Mouse (Mus musculus): ENCODE measurements around the gene Ptprcap.

GRCm38 (mm10) chr19:4151488-4151860 is 1.9 kb upstream of the Ptprcap start:
- no peak for TF ChIP-seq POLR2A (IDR thresholded peaks at IDR 0.05; ENCODE audit: control insufficient read depth, extremely low read depth, insufficient read depth, low read length, poor library complexity)
- no peak for TF ChIP-seq CTCF (IDR thresholded peaks at IDR 0.05; ENCODE audit: borderline replicate concordance, control insufficient read depth, extremely low read depth, insufficient read depth, low read length, poor library complexity)

Data from thymus, adult 2 months (tissue).